Mouse (Mus musculus) layer of hippocampus, postnatal 10 days (tissue): ENCODE results near the gene Ccdc47. TPM values are rescaled to one million over a fixed set of nuclear protein-coding genes. Genes with fewer than 3 reads are reported as not detected.
"Not testable (repeated sequence)": the region's sequence is repeated elsewhere in the genome, so short reads cannot be mapped to it uniquely, and the experiment has no call there.

Source experiments
- DNase-seq, 2 experiments: peaks; one replicate each; pipeline ENCODE4 v3.0.0; 2021; ENCODE audit warnings: low spot score in 2 of 2
- total RNA-seq, 2 experiments: library from RNA; stranded (reverse); gene quantifications; 2 replicates each; pipeline ENCODE4 v1.2.3; 2021

Gene Ccdc47
- total RNA-seq, 2 experiments from 2014 or later: 101 to 102 TPM

- DNase-seq: not testable (repeated sequence)
These were observed 16.1 kb downstream of the Ccdc47 start for GRCm38 (mm10) chr11:106199997-106200396.

GRCm38 (mm10) chr11:106198277-106198676 is 17.9 kb downstream of the Ccdc47 start:
- no peak for DNase-seq

- no peak for DNase-seq
These were observed 20.8 kb downstream of the Ccdc47 start for GRCm38 (mm10) chr11:106195341-106195740.

- no peak for DNase-seq
These were observed 21.3 kb downstream of the Ccdc47 start for GRCm38 (mm10) chr11:106194891-106195290.

GRCm38 (mm10) chr11:106194155-106194541 is 22.0 kb downstream of the Ccdc47 start:
- DNase-seq: no peak

- peak; percentile 95 to 97 for DNase-seq
These were observed 22.6 kb downstream of the Ccdc47 start for GRCm38 (mm10) chr11:106193371-106194154.

- DNase-seq: no peak
These were observed 23.3 kb downstream of the Ccdc47 start for GRCm38 (mm10) chr11:106192657-106193370.

- DNase-seq: no peak
These were observed 23.9 kb downstream of the Ccdc47 start for GRCm38 (mm10) chr11:106192241-106192640.

GRCm38 (mm10) chr11:106191716-106192115 is 24.4 kb downstream of the Ccdc47 start:
- DNase-seq: no peak

- DNase-seq: no peak
These were observed 28.8 kb downstream of the Ccdc47 start for GRCm38 (mm10) chr11:106187326-106187725.

- DNase-seq: no peak
These were observed 35.7 kb downstream of the Ccdc47 start for GRCm38 (mm10) chr11:106180449-106180801.

- DNase-seq: no peak
These were observed 36.3 kb downstream of the Ccdc47 start for GRCm38 (mm10) chr11:106179711-106180448.

GRCm38 (mm10) chr11:106178036-106178782 is 37.9 kb downstream of the Ccdc47 start:
- DNase-seq: no peak

GRCm38 (mm10) chr11:106176372-106176771 is 39.8 kb downstream of the Ccdc47 start:
- DNase-seq: no peak

GRCm38 (mm10) chr11:106175081-106175480 is 41.1 kb downstream of the Ccdc47 start:
- DNase-seq: no peak

- DNase-seq: no peak
These were observed 41.8 kb downstream of the Ccdc47 start for GRCm38 (mm10) chr11:106174372-106174771.

GRCm38 (mm10) chr11:106173228-106173627 is 42.9 kb downstream of the Ccdc47 start:
- DNase-seq: no peak

GRCm38 (mm10) chr11:106170807-106171206 is 45.3 kb downstream of the Ccdc47 start:
- DNase-seq: no peak

GRCm38 (mm10) chr11:106167435-106167834 is 48.7 kb downstream of the Ccdc47 start:
- no peak for DNase-seq

- DNase-seq: no peak
These were observed 51.5 kb downstream of the Ccdc47 start for GRCm38 (mm10) chr11:106164601-106165180.

GRCm38 (mm10) chr11:106163546-106163945 is 52.6 kb downstream of the Ccdc47 start:
- no peak for DNase-seq
